Mouse (Mus musculus) activated CD4-positive, CD25-positive, alpha-beta regulatory T cell, adult 4 months (primary cell): ENCODE measurements around the gene Gse1. TPM values are rescaled to one million over a fixed set of nuclear protein-coding genes. Genes with fewer than 3 reads are reported as not detected.

Experiments used
- ATAC-seq: one replicate; pipeline ENCODE4 v1.8.0; 2017
- polyA plus RNA-seq, 2 experiments: library from polyadenylated mRNA; unstranded; fragments of 100-300 nt; shearing (Covaris generic); gene quantifications; one replicate each; pipeline ENCODE4 v1.2.1; 2017

Gse1 gene
- polyA plus RNA-seq, 2 experiments from 2014 or later, result 2.9 to 4.1 TPM

GRCm38 (mm10) chr8:120464585-120464937 lies 236.3 kb downstream of the Gse1 start:
- ATAC-seq, result no peak

DNA sequence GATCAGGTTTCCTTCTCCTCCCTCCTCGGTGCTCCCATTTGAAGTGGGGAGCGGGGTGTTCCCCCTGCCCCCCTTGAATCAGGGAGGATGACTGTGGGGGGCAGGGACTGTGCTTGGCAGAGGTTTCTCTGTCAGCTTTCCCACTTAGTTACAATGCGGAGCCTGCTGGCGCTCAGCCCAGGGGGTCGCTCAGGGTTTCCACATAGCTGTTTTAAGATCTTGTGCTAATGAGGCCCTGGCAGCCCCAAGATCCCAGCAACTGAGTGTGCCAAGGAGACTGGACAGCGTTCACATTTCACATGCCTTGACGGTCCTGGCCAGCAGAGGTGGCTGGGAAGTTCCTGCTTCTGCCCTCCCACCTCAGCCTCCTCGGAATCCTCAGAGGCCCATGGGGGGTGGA lies 237.5 kb downstream of the Gse1 start:
- ATAC-seq, result no peak

- no peak for ATAC-seq
Observed at GRCm38 (mm10) chr8:120466266-120466665, 238.0 kb downstream of the Gse1 start.

DNA sequence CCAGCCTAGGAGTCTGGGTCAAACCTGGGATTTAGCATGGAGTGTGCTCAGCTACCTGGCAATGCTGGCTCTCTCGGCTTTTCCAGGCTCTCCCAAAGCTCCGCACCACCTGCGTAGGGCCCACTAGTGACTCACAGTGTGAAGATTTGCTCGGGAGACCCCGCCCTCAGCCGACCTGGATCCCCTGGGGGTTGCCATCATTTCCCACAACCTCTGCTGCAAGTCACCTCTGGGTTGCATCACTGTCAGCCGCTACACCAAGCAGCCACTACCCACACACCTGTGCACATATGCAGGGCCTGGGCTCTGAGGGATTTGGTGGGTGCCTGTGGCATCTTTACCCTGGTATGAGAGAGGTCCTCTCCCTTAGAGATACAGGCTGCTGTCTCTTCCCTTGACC lies 239.3 kb downstream of the Gse1 start:
- no peak for ATAC-seq

- no peak for ATAC-seq
Observed at GRCm38 (mm10) chr8:120470170-120470569, 241.9 kb downstream of the Gse1 start.

- ATAC-seq, result no peak
Observed at GRCm38 (mm10) chr8:120471166-120471565, 242.9 kb downstream of the Gse1 start.

GRCm38 (mm10) chr8:120471752-120472151 lies 243.5 kb downstream of the Gse1 start:
- no peak for ATAC-seq

- ATAC-seq, result no peak
Observed at GRCm38 (mm10) chr8:120472230-120472629, 244.0 kb downstream of the Gse1 start.

DNA sequence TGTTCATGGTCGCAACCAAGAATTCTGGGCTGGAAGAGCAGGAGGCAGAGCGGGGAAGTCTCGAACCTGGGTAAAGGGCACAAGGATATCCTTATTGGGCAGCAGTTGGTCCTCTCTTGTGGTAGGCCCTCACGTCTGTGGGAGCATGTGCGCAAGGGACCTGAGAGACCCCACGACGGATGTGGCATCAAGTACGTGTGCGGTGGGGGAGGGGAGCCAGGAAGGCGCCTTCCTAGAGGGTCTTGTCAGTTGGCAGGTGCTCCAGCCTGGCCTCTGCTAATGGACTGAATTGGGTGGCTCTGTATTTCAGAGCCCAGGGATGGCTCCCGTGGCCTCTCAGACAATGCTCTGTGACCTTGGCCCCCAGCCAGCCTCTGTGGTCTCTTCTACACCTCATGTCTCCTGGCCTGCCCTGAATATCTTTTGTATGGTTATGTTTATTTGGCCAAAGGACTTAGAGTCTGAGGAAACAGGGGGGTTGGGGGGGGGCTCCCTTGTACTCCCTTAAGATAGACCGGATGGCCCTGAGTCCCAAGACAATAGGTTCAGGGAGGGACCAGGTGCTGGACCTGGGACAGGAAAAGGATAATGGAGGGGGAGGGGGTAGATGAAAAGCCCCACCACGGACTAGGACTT lies 245.6 kb downstream of the Gse1 start:
- no peak for ATAC-seq

DNA sequence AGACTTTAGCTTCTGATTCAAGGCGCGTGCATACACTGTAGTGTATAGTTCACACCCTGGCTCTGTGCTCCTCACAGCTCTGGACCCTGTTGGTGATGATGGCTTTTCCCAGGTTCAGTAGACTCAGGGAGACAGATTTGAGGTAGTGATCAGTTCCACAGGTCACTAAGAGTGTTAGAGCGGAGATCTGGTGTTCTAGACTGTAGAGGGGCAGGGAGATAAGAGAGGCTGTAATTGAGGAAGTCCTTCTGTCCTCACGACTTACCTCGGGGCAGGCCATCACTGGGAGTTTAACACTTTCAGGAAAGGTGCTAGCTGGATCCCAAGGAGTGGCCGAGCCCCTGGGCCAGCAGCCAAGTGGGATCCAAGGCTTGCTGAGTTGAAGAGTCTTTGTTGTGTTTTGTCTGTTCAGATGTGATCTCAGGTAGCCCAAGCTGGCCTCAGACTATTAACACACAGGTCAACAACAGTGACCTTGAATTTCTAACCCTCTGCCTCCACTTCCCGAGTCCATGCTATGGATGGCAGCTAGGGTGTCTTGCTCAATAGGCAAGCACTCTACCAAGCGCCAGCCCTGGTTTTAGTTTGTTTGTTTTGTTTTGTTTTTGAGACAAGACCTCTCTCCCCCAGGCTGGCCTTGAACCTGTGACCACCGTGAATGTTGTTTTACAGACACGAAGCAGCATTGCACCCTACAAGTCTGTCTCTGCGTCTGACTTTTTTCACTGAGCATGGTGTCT lies 246.4 kb downstream of the Gse1 start:
- ATAC-seq, result no peak

GRCm38 (mm10) chr8:120475462-120476201 lies 247.4 kb downstream of the Gse1 start:
- no peak for ATAC-seq

DNA sequence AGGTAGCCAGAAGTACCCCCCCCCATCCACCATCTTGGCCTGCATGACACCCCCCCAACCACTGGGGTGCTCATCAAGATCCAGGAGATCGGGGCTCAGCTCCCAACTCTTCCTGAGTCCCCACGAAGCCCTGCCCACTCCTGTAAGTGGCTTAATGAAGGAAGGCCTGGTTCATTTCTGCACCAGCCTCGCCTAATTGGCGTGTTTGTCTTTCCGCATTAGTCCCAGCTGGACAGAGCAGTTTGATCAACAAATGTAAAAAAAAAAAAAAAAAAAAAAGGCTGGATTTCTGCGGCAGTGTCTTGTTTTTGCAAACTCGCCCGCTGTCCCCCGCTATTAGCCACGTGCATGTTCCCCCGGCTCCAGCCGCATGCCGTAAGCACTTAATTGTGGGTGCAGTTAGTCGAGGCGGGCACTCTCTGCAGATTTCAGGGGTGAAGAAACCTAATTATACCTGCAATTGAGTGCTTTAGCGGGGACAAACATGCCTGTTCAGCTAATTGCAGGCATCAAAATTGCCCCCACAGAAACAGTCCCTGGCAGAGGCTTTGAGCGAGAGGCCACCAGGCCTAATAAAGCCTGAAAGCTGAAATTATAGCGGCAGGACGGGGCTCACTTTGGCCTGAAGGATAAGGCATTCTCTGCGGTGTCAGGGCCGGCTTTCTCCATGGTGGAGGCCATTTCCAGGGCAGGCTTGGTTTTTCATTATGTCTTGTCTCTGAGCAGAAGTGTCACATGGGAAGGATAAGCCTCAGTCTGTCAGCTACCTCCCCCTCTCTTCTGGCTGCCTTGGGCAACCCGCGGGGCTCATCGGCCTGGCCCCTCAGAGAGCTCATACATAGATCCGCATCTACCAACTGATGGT lies 248.7 kb downstream of the Gse1 start:
- ATAC-seq, result no peak

DNA sequence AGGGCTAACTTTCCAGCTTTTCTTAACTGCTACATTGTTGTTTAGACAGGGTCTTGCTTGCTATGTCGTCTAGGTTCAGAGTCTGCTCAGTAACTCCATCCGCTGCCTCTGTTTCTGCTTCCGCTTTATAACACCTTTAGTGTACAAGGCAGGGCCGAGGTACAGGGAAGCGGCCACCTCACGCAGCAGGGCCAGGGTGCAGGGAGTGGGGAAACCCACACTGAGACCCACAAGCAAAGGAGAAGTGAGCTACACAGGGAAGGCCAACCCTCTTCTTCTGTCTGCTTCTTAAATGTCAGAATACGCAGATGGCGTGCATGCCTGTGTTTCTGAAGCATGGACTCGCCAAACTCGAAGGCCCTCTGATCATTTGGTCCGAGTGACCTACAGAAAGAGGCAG lies 250.5 kb downstream of the Gse1 start:
- ATAC-seq, result no peak

GRCm38 (mm10) chr8:120479691-120480090 lies 251.4 kb downstream of the Gse1 start:
- ATAC-seq, result no peak

DNA sequence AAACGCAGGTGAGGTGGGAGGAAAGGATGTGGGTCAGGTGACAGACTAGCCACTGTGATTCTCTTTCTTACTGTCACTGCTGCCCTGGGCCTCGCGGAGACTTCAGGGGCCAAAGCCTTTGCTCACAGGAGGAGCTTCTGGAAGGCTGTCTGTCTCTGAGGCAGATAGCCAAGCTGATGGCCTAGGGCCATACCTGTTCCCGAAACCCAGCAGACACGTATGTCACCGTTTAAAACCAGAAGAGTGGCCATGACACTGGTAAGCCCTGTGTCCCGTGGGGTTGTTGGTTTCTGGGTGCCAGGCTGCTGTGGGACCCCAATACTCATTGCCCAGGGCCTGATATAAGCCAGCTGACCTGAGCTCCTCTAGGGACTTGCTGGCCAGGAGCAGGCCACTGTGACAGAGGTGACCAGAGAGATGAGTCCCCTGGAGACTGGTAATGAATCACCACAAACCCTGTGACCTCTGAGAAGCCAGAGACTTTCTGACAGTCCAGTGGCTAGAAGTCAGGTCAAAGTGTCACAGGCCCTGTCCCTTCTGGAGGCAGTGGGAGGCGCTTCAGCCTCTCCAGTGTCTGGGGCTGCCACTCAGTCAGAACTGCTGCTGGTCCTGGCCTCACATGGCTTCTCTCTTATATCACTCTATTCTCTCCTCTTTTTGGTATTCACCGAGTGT lies 253.9 kb downstream of the Gse1 start:
- no peak for ATAC-seq

DNA sequence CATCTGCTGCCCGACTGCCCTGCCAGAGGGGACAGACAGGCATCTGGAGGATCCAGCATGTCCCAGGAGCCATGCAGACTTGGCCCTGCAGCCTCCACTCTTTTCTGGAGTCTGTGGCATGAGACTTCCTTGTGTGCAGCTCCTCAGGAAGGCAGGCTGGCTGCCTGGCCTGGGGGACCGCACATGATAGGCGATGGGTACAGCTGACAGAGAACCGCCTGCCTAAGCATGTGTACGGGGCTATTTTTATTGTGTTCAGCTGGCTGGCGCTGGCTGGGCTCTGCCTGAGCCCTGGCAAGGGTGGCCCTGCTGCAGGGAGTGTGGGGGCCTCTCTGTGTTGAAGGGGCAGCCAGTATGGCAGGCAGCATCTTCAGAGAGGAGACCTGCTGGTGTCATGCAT lies 256.2 kb downstream of the Gse1 start:
- ATAC-seq, result no peak

GRCm38 (mm10) chr8:120485116-120485515 lies 256.9 kb downstream of the Gse1 start:
- ATAC-seq, result no peak

DNA sequence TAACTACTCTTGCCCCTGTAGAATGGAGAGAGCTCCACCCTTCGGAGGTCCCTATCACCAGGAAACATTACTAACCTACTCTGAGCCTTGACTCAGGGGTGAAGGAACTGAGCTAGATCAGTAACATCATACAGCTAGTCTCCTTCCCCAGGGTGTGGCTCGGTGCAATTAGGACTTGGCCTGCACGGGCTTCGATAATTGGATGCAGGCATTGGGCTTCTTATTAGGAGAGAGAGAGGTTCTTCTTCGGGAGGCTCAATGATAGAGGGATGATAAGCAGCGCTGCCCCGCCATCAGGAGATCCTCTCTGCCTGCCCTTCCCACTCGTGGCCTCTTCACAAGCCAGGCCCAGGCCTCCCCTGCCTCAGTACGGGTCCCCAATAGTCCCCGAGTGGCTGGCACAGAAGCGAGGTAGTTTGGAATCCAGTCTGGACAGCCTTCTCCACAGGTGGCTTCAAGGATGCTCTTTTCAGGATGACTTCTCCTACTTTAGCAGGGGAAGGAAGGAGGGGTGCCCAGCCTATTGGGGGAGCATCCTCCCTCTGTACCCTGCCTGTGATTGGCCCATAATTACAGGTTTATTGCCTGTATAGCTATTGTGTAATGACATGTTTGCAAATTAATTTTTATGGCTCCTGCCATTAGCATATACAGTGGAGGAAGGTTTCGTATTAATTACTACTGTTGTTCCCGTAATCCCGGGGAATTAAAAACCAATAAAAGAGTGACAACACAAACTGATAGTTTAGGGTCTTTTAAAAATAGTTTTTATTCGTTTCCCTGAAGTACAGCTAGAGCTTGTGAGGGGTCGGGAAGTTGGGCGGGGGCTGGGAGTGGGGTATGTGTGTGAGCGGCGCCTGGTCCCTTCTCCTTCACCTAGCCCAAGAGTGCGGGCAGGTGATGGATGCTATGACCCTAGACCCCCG lies 257.6 kb downstream of the Gse1 start:
- no peak for ATAC-seq

- peak; percentile 58 for ATAC-seq
Observed at GRCm38 (mm10) chr8:120486477-120487376, 258.5 kb downstream of the Gse1 start.

GRCm38 (mm10) chr8:120487377-120487728 lies 259.1 kb downstream of the Gse1 start:
- ATAC-seq, result peak; percentile 1
